8 mouse cellular contexts compared by ENCODE assay signal in genomic region chr4:43508666-43508997, GRCm38 (mm10). TPM values are rescaled to one million over a fixed set of nuclear protein-coding genes. Genes with fewer than 3 reads are reported as not detected.
DNase-seq lines count a peak whose midpoint lies in the region; ATAC-seq lines count a peak whose summit lies in the region.

No protein-coding gene starts in this region.

- 6% methylated on average over 13 of the region's 13 CpGs for WGBS in embryonic facial prominence, embryonic 13.5 days
- WGBS in hindbrain, embryonic 12.5 days = 9% methylated on average over 13 of the region's 13 CpGs
- 11% methylated on average over 13 of the region's 13 CpGs for WGBS in midbrain, embryonic 14.5 days

- H3K4me3 ChIP-seq in embryonic facial prominence, embryonic 13.5 days = peak overlapping the region; percentile 49
- H3K4me3 ChIP-seq in hindbrain, embryonic 12.5 days = peak overlapping the region; percentile 31
- peak overlapping the region; percentile 21 for H3K4me3 ChIP-seq in midbrain, embryonic 14.5 days (replicated peaks; ENCODE audit: low read depth, low read length)

- ATAC-seq in embryonic facial prominence, embryonic 13.5 days (ENCODE audit: insufficient number of reproducible peaks, insufficient read depth, low FRiP score, low TSS enrichment, low read depth) = peak; percentile 69; the same call in 1 of the 2 replicates
- no peak; the same call in 1 of the 2 replicates for ATAC-seq in hindbrain, embryonic 12.5 days (ENCODE audit: low FRiP score)
- no peak for ATAC-seq in midbrain, embryonic 14.5 days (ENCODE audit: low FRiP score, low TSS enrichment)

- peak; percentile 65 for DNase-seq in urinary bladder, postnatal 14 days (ENCODE audit: low spot score)
- DNase-seq in urinary bladder, postnatal 25 days (ENCODE audit: low spot score) = no peak
- DNase-seq in liver = peak; percentile 72
- DNase-seq in midbrain, embryonic 14.5 days = peak; percentile 24
- peak; percentile 80 for DNase-seq in thymus, postnatal 0 days (ENCODE audit: low spot score)
- DNase-seq in cerebellum, postnatal 4 days (ENCODE audit: low spot score in 2 of 2) = no peak

- peaks cover 35% of the 10 kb centered on the region for H3K4me1 ChIP-seq in embryonic facial prominence, embryonic 13.5 days
- H3K4me1 ChIP-seq in hindbrain, embryonic 12.5 days = peaks cover 20% of the 10 kb centered on the region
- peaks cover 4% of the 10 kb centered on the region; the same call in 1 of the 2 replicates for H3K4me1 ChIP-seq in midbrain, embryonic 14.5 days (ENCODE audit: control insufficient read depth, insufficient read depth, low read length)

- H3K9me3 ChIP-seq in embryonic facial prominence, embryonic 13.5 days = no peaks in the 10 kb centered on the region
- no peaks in the 10 kb centered on the region for H3K9me3 ChIP-seq in hindbrain, embryonic 12.5 days (replicated peaks)
- H3K9me3 ChIP-seq in midbrain, embryonic 14.5 days (ENCODE audit: control insufficient read depth, low read length) = no peaks in the 10 kb centered on the region

- peak overlapping the region; percentile 75 for H3K9ac ChIP-seq in embryonic facial prominence, embryonic 13.5 days
- H3K9ac ChIP-seq in hindbrain, embryonic 12.5 days = peak overlapping the region; percentile 47
- 0 out of 2 replicates have a peak overlapping the region, but pooled peaks have one; percentile 16 for H3K9ac ChIP-seq in midbrain, embryonic 14.5 days (replicated peaks; ENCODE audit: low read length)

- peaks cover 24% of the 10 kb centered on the region for H3K27me3 ChIP-seq in embryonic facial prominence, embryonic 13.5 days
- peaks cover 38% of the 10 kb centered on the region for H3K27me3 ChIP-seq in hindbrain, embryonic 12.5 days
- H3K27me3 ChIP-seq in midbrain, embryonic 14.5 days (ENCODE audit: control insufficient read depth, insufficient read depth, low read length) = no peaks in the 10 kb centered on the region; the same call in 1 of the 2 replicates

- peak overlapping the region; percentile 76 for H3K4me2 ChIP-seq in embryonic facial prominence, embryonic 13.5 days
- peak overlapping the region; percentile 58 for H3K4me2 ChIP-seq in hindbrain, embryonic 12.5 days (replicated peaks)
- H3K4me2 ChIP-seq in midbrain, embryonic 14.5 days (ENCODE audit: low read length) = peak overlapping the region; percentile 50

- H3K36me3 ChIP-seq in embryonic facial prominence, embryonic 13.5 days = no peaks in the 10 kb centered on the region
- H3K36me3 ChIP-seq in hindbrain, embryonic 12.5 days = no peaks in the 10 kb centered on the region
- no peaks in the 10 kb centered on the region for H3K36me3 ChIP-seq in midbrain, embryonic 14.5 days (ENCODE audit: control insufficient read depth, insufficient read depth, low read length)

- no peak overlapping the region for H3K27ac ChIP-seq in embryonic facial prominence, embryonic 13.5 days
- H3K27ac ChIP-seq in hindbrain, embryonic 12.5 days = no peak overlapping the region
- H3K27ac ChIP-seq in midbrain, embryonic 14.5 days (replicated peaks; ENCODE audit: low read depth, low read length) = no peak overlapping the region

RNA-seq across cellular contexts. Expression of gene Car9, which starts 1.9 kb away (rescaled TPM):
- polyA plus RNA-seq in embryonic facial prominence, embryonic 13.5 days (2015; fragmentation: Nextera tagmentation; extraction: Ambion mirVana) = 0.81 and 1.5 TPM in 2 replicates
- polyA plus RNA-seq in hindbrain, embryonic 12.5 days (2016; fragmentation: Nextera tagmentation; extraction: Ambion mirVana) = 1.3 and 1.5 TPM in 2 replicates
- 0.30 TPM in 1 of 2 replicates, not detected in the other for polyA plus RNA-seq in midbrain, embryonic 14.5 days (2014; fragmentation: Nextera tagmentation; extraction: Ambion mirVana)
- 1.6 TPM in 2 replicates for polyA plus RNA-seq in thymus, postnatal 0 days (2015; fragmentation: Nextera tagmentation; extraction: Ambion mirVana)

RNA-seq across cellular contexts. Expression of gene Arhgef39, which starts 9.1 kb away (rescaled TPM):
- polyA plus RNA-seq in embryonic facial prominence, embryonic 13.5 days (2015; fragmentation: Nextera tagmentation; extraction: Ambion mirVana) = 45.7 and 47.8 TPM in 2 replicates
- 22.6 and 26.8 TPM in 2 replicates for polyA plus RNA-seq in hindbrain, embryonic 12.5 days (2016; fragmentation: Nextera tagmentation; extraction: Ambion mirVana)
- polyA plus RNA-seq in midbrain, embryonic 14.5 days (2014; fragmentation: Nextera tagmentation; extraction: Ambion mirVana) = 5.0 and 6.0 TPM in 2 replicates
- polyA plus RNA-seq in thymus, postnatal 0 days (2015; fragmentation: Nextera tagmentation; extraction: Ambion mirVana) = 35.5 and 37.1 TPM in 2 replicates

RNA-seq across cellular contexts. Expression of gene Tpm2, which starts 14.9 kb away (rescaled TPM):
- 130 and 141 TPM in 2 replicates for polyA plus RNA-seq in embryonic facial prominence, embryonic 13.5 days (2015; fragmentation: Nextera tagmentation; extraction: Ambion mirVana)
- 59.3 and 105 TPM in 2 replicates for polyA plus RNA-seq in hindbrain, embryonic 12.5 days (2016; fragmentation: Nextera tagmentation; extraction: Ambion mirVana)
- polyA plus RNA-seq in midbrain, embryonic 14.5 days (2014; fragmentation: Nextera tagmentation; extraction: Ambion mirVana) = 3.6 and 10.8 TPM in 2 replicates
- 28.1 and 34.2 TPM in 2 replicates for polyA plus RNA-seq in thymus, postnatal 0 days (2015; fragmentation: Nextera tagmentation; extraction: Ambion mirVana)

RNA-seq across cellular contexts. Expression of gene Ccdc107, which starts 15.9 kb away (rescaled TPM):
- 66.2 and 73.4 TPM in 2 replicates for polyA plus RNA-seq in embryonic facial prominence, embryonic 13.5 days (2015; fragmentation: Nextera tagmentation; extraction: Ambion mirVana)
- polyA plus RNA-seq in hindbrain, embryonic 12.5 days (2016; fragmentation: Nextera tagmentation; extraction: Ambion mirVana) = 50.8 and 51.4 TPM in 2 replicates
- polyA plus RNA-seq in midbrain, embryonic 14.5 days (2014; fragmentation: Nextera tagmentation; extraction: Ambion mirVana) = 68.1 and 80.6 TPM in 2 replicates
- polyA plus RNA-seq in thymus, postnatal 0 days (2015; fragmentation: Nextera tagmentation; extraction: Ambion mirVana) = 85.1 and 92.8 TPM in 2 replicates

RNA-seq across cellular contexts. Expression of gene Sit1, which starts 25.1 kb away (rescaled TPM):
- polyA plus RNA-seq in embryonic facial prominence, embryonic 13.5 days (2015; fragmentation: Nextera tagmentation; extraction: Ambion mirVana) = not detected in 2 replicates
- not detected in 2 replicates for polyA plus RNA-seq in hindbrain, embryonic 12.5 days (2016; fragmentation: Nextera tagmentation; extraction: Ambion mirVana)
- not detected in 2 replicates for polyA plus RNA-seq in midbrain, embryonic 14.5 days (2014; fragmentation: Nextera tagmentation; extraction: Ambion mirVana)
- polyA plus RNA-seq in thymus, postnatal 0 days (2015; fragmentation: Nextera tagmentation; extraction: Ambion mirVana) = 138 and 168 TPM in 2 replicates

Comparison
In these comparisons a context has a peak if more than half of its experiments do, and no peak if none do; other contexts are left out.
1. DNase-seq: peak in urinary bladder, postnatal 14 days (single experiment), liver (single experiment), midbrain, embryonic 14.5 days (single experiment) and thymus, postnatal 0 days (single experiment); none in urinary bladder, postnatal 25 days (single experiment) and cerebellum, postnatal 4 days (0 of 2).
2. H3K9ac ChIP-seq: peak in every context shown above with its lines; median percentile 75 in embryonic facial prominence, embryonic 13.5 days; 47 in hindbrain, embryonic 12.5 days; 16 in midbrain, embryonic 14.5 days.
3. Peak in every context shown above with its lines, with median percentiles within 50 percentile points of each other: H3K4me2 ChIP-seq and H3K4me3 ChIP-seq.